In the genomic region with DNA sequence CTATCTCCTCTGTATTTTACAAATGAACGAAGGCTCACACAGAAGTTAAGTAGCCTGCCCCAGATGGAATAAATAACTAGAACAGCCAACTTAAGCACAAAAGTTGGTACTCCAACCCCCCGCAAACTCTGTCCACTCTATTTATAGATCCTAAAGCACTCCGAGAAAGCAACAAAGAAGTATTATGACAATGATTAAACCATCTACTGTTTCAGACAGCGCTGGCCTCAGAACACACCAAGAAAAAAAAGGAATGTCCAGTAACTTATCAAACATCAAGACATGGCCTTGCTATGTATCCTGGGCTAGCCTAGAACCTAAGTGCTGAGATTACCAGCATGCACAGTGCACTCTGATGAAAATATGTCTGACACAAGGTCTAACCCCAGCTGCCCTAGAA, we compare ENCODE assay signal across 10 mouse cellular contexts. TPM values are rescaled to one million over a fixed set of nuclear protein-coding genes. Genes with fewer than 3 reads are reported as not detected.
A peak's percentile ranks its signal among the peaks of the same experiment; 100 is the strongest.
DNase-seq lines count a peak whose midpoint lies in the region; ATAC-seq and TF ChIP-seq lines count a peak whose summit lies in the region.
"Had no signal": no experiment of that assay in that cellular context is flagged by ENCODE, and none has a peak within 500 bp of the region (broad histone marks: within the 10 kb centered on the region; RNA-seq: fewer than 3 reads in every experiment).

No protein-coding gene starts in this region.

- no peak for TF ChIP-seq CTCF in gastrocnemius, adult 2 months (IDR thresholded peaks at IDR 0.05)
- TF ChIP-seq CTCF in C2C12 (IDR thresholded peaks at IDR 0.05; ENCODE audit: control insufficient read depth, insufficient read depth, insufficient read length) = no peak

- peaks cover 10% of the 10 kb centered on the region for H3K4me1 ChIP-seq in forebrain, embryonic 14.5 days (ENCODE audit: control insufficient read depth, insufficient read depth, low read length)
- H3K4me1 ChIP-seq in liver, embryonic 12.5 days = peaks cover 32% of the 10 kb centered on the region

- ATAC-seq in forebrain, embryonic 14.5 days = no peak
- no peak for ATAC-seq in liver, embryonic 12.5 days

- peaks cover 47% of the 10 kb centered on the region for H3K79me3 ChIP-seq in C2C12 (ENCODE audit: low read depth)

- WGBS in forebrain, embryonic 14.5 days = 91% methylated on average over 4 of the region's 4 CpGs
- WGBS in liver, embryonic 12.5 days (ENCODE audit: insufficient replicate concordance) = 81% methylated on average over 4 of the region's 4 CpGs

- no peaks in the 10 kb centered on the region for H3K27me3 ChIP-seq in C2C12 (ENCODE audit: control insufficient read depth, insufficient read depth, insufficient read length)
- no peaks in the 10 kb centered on the region for H3K27me3 ChIP-seq in forebrain, embryonic 14.5 days (replicated peaks; ENCODE audit: control insufficient read depth, insufficient read depth, low read length)
- H3K27me3 ChIP-seq in liver, embryonic 12.5 days (replicated peaks) = no peaks in the 10 kb centered on the region

- H3K27ac ChIP-seq in gastrocnemius, adult 2 months = peak overlapping the region; percentile 99
- H3K27ac ChIP-seq in forebrain, embryonic 14.5 days (ENCODE audit: low read depth, low read length) = no peak overlapping the region
- H3K27ac ChIP-seq in liver, embryonic 12.5 days = 0 out of 2 replicates have a peak overlapping the region, but pooled peaks have one; percentile 6

- H3K9ac ChIP-seq in forebrain, embryonic 14.5 days (ENCODE audit: low read length) = peak overlapping the region; percentile 97; the same call in 1 of the 2 replicates
- peak overlapping the region; percentile 83 for H3K9ac ChIP-seq in liver, embryonic 12.5 days

- intact Hi-C loops in gastrocnemius, adult 2 months (cut with DNase I) = loop anchor here (5.0 kb wide), 1 partner anchor 55 kb away; no protein-coding TSS in a partner anchor

- peaks cover 60% of the 10 kb centered on the region for H3K79me2 ChIP-seq in C2C12 (ENCODE audit: control insufficient read depth, insufficient read depth)

- peak overlapping the region; percentile 30 for H3ac ChIP-seq in C2C12 (ENCODE audit: control insufficient read depth, insufficient read length, low read depth)

- peak overlapping the region; percentile 91 for H3K4me2 ChIP-seq in forebrain, embryonic 14.5 days (ENCODE audit: low read length)
- H3K4me2 ChIP-seq in liver, embryonic 12.5 days = peak overlapping the region; percentile 77

- peaks cover 14% of the 10 kb centered on the region for H3K36me3 ChIP-seq in C2C12 (ENCODE audit: control insufficient read depth, insufficient read depth)
- peaks cover 23% of the 10 kb centered on the region for H3K36me3 ChIP-seq in forebrain, embryonic 14.5 days (ENCODE audit: control insufficient read depth, insufficient read depth, low read length)
- peaks cover 36% of the 10 kb centered on the region for H3K36me3 ChIP-seq in liver, embryonic 12.5 days

- peak overlapping the region; percentile 84 for H3K4me3 ChIP-seq in gastrocnemius, adult 2 months
- H3K4me3 ChIP-seq in C2C12 (ENCODE audit: insufficient read depth, poor library complexity, severe bottlenecking) = peak overlapping the region; percentile 85
- H3K4me3 ChIP-seq in forebrain, embryonic 14.5 days (ENCODE audit: low read depth, low read length) = peak overlapping the region; percentile 95; the same call in 1 of the 2 replicates
- H3K4me3 ChIP-seq in liver, embryonic 12.5 days = peak overlapping the region; percentile 74

- DNase-seq in gastrocnemius, adult 2 months = no peak
- no peak for DNase-seq in gastrocnemius, postnatal 4 days (ENCODE audit: low spot score in 2 of 2)
- DNase-seq in forebrain, embryonic 14.5 days (ENCODE audit: low spot score) = no peak
- DNase-seq in adrenal gland, postnatal 36 days = no peak
- DNase-seq in urinary bladder, postnatal 10 days (ENCODE audit: low spot score) = no peak
- DNase-seq in layer of hippocampus, adult 18-20 months (ENCODE audit: low spot score in 2 of 2) = no peak
- DNase-seq: cerebellum, adult 11 months had no signal

- no peaks in the 10 kb centered on the region for H3K9me3 ChIP-seq in forebrain, embryonic 14.5 days (replicated peaks; ENCODE audit: control insufficient read depth, low read length)
- no peaks in the 10 kb centered on the region for H3K9me3 ChIP-seq in liver, embryonic 12.5 days (replicated peaks)

TF ChIP-seq in C2C12, 6 proteins besides CTCF, POLR2A, EP300 and RAD21:
- TF ChIP-seq MAX (IDR thresholded peaks at IDR 0.05) = no peak
- TF ChIP-seq USF1 (IDR thresholded peaks at IDR 0.05; ENCODE audit: low read depth) = no peak
- no peak for TF ChIP-seq FOSL1 (IDR thresholded peaks at IDR 0.05; ENCODE audit: insufficient read depth, low read length, poor library complexity, severe bottlenecking)
- TF ChIP-seq MYOD1 (IDR thresholded peaks at IDR 0.05; ENCODE audit: control insufficient read depth, insufficient read length, low read depth) = no peak
- no peak for TF ChIP-seq CEBPB (IDR thresholded peaks at IDR 0.05; ENCODE audit: low read depth)
- no peak for TF ChIP-seq MYOG (IDR thresholded peaks at IDR 0.05; ENCODE audit: control insufficient read depth, extremely low read depth, insufficient read length)

RNA-seq across cellular contexts. Expression of a gene that starts 1.4 kb away (rescaled TPM):
- 100 to 1,000 TPM; 282 to 343 TPM for total RNA-seq in gastrocnemius, adult 2 months (2021)
- 100 to 1,000 TPM; 163 to 168 TPM for total RNA-seq in gastrocnemius, postnatal 4 days (2021)
- 218 TPM for polyA plus RNA-seq in C2C12 (2012; fragmentation: generic; extraction: Trizol)
- 148 and 156 TPM in 2 replicates for polyA plus RNA-seq in forebrain, embryonic 14.5 days (2014; fragmentation: Nextera tagmentation; extraction: Ambion mirVana)
- 204 and 208 TPM in 2 replicates for polyA plus RNA-seq in liver, embryonic 12.5 days (2016; fragmentation: Nextera tagmentation; extraction: Ambion mirVana)
- total RNA-seq in adrenal gland, postnatal 36 days (2021) = 100 to 1,000 TPM; 212 to 215 TPM
- total RNA-seq in layer of hippocampus, adult 18-20 months (2021) = 100 to 1,000 TPM; 181 to 183 TPM

RNA-seq across cellular contexts. Expression of a gene that starts 12.4 kb away (rescaled TPM):
- total RNA-seq in gastrocnemius, adult 2 months (2021) = 1 to 10 TPM; 4.5 to 5.3 TPM
- 1 to 10 TPM; 3.1 to 4.1 TPM for total RNA-seq in gastrocnemius, postnatal 4 days (2021)
- 1.9 TPM for polyA plus RNA-seq in C2C12 (2012; fragmentation: generic; extraction: Trizol)
- 0.17 and 0.30 TPM in 2 replicates for polyA plus RNA-seq in forebrain, embryonic 14.5 days (2014; fragmentation: Nextera tagmentation; extraction: Ambion mirVana)
- polyA plus RNA-seq in liver, embryonic 12.5 days (2016; fragmentation: Nextera tagmentation; extraction: Ambion mirVana) = 0.11 and 0.12 TPM in 2 replicates
- 1 to 10 TPM; 1.4 to 1.6 TPM for total RNA-seq in adrenal gland, postnatal 36 days (2021)
- under 1 TPM; 0.58 to 0.67 TPM for total RNA-seq in layer of hippocampus, adult 18-20 months (2021)

RNA-seq across cellular contexts. Expression of a gene that starts 28.3 kb away (rescaled TPM):
- 10 to 100 TPM; 11.9 to 15.8 TPM for total RNA-seq in gastrocnemius, adult 2 months (2021)
- 10 to 100 TPM; 22.7 to 24.2 TPM for total RNA-seq in gastrocnemius, postnatal 4 days (2021)
- 29.4 TPM for polyA plus RNA-seq in C2C12 (2012; fragmentation: generic; extraction: Trizol)
- polyA plus RNA-seq in forebrain, embryonic 14.5 days (2014; fragmentation: Nextera tagmentation; extraction: Ambion mirVana) = 81.4 and 88.9 TPM in 2 replicates
- 36.6 and 38.6 TPM in 2 replicates for polyA plus RNA-seq in liver, embryonic 12.5 days (2016; fragmentation: Nextera tagmentation; extraction: Ambion mirVana)
- total RNA-seq in adrenal gland, postnatal 36 days (2021) = 10 to 100 TPM; 46.3 to 48.9 TPM
- 10 to 100 TPM; 45.3 to 55.3 TPM for total RNA-seq in layer of hippocampus, adult 18-20 months (2021)

RNA-seq across cellular contexts. Expression of a gene that starts 53.8 kb away (rescaled TPM):
- under 1 TPM; 0.22 to 0.28 TPM for total RNA-seq in gastrocnemius, adult 2 months (2021)
- total RNA-seq in gastrocnemius, postnatal 4 days (2021) = under 1 TPM; 0.42 to 0.44 TPM
- not detected for polyA plus RNA-seq in C2C12 (2012; fragmentation: generic; extraction: Trizol)
- 0.13 and 0.14 TPM in 2 replicates for polyA plus RNA-seq in forebrain, embryonic 14.5 days (2014; fragmentation: Nextera tagmentation; extraction: Ambion mirVana)
- 1.1 and 1.8 TPM in 2 replicates for polyA plus RNA-seq in liver, embryonic 12.5 days (2016; fragmentation: Nextera tagmentation; extraction: Ambion mirVana)
- total RNA-seq in adrenal gland, postnatal 36 days (2021) = not detected
- not detected for total RNA-seq in layer of hippocampus, adult 18-20 months (2021)
- total RNA-seq: left cerebral cortex, postnatal 14 days had no signal
